Mouse (Mus musculus): ENCODE results near the gene Selplg.

DNA sequence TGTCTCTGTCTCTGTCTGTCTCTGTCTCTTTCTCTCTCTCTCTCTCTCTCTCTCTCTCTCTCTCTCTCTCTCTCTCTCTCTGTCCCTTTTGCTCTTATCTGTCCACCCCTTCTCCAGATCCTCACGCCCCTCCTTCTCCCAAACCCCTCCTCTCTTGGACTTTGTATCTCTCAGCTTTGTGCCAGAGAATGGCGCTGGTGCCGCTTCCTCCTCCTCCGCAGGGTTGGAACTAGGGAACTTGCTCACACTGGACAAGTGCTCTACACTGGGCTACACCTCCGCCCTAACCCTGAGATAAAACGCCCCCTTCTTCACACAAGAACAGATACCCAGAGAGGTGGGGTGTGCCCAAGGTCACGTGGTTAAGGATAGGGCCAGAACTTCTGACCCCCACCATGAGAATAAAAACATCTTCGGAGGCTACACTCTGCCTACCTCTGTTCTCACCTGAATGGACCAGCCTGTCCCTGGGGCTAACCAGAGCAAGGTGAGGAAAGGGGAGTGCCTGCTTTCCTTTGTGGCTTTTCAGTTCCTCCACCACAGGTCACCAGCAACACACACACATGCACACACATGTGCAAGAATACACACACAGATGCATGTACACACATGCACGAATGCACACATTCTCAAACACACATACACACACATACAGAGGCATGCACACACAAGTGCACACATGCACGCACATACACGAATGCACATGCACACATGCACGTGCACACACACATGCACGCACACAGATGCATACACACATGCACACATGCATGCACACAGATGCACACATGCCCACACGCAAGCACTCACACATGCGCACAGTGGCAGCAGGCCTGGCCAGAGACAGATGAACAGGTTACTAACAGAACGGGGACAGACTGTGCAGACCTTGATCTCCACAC is 41.0 kb downstream of the Selplg start:
- TF ChIP-seq CTCF (IDR thresholded peaks at IDR 0.05), result no peak
- TF ChIP-seq POLR2A (IDR thresholded peaks at IDR 0.05; ENCODE audit: insufficient read depth, low read depth, low read length), result no peak

All from heart, adult 2 months (tissue).